ENCODE assay signal across 8 mouse cellular contexts in genomic region chr9:41580611-41581041, GRCm38 (mm10).
A peak's percentile ranks its signal among the peaks of the same experiment; 100 is the strongest.
DNase-seq lines count a peak whose midpoint lies in the region; ATAC-seq and TF ChIP-seq lines count a peak whose summit lies in the region.

No protein-coding gene starts in this region.

- 4% methylated on average over 13 of the region's 13 CpGs for WGBS in cerebellum, adult 2 months

- H3K4me3 ChIP-seq in cerebellum, adult 2 months (replicated peaks; ENCODE audit: insufficient read depth, low read depth, low read length) = peak overlapping the region; percentile 3

- peak; percentile 58 for DNase-seq in MN1 (ENCODE audit: low spot score)
- peak; percentile 45 to 54 for DNase-seq in cerebellum, adult 2 months
- DNase-seq in heart, postnatal 4 days = peak; percentile 64
- peak; percentile 60 to 82 for DNase-seq in left cerebral cortex, adult 8-10 months (ENCODE audit: low spot score in 2 of 2)
- DNase-seq in lung, postnatal 4 days = peak; percentile 24 to 49
- DNase-seq in skeletal muscle tissue, adult 2 months (ENCODE audit: low read depth, low spot score) = peak; percentile 37

- H3K4me1 ChIP-seq in cerebellum, adult 2 months (ENCODE audit: control insufficient read depth, insufficient read depth, low read length) = no peaks in the 10 kb centered on the region

- no peak overlapping the region; the same call in 1 of the 2 replicates for H3K27ac ChIP-seq in cerebellum, adult 2 months (ENCODE audit: insufficient read depth, low read length)

- TF ChIP-seq CTCF in cerebellum, adult 2 months (IDR thresholded peaks at IDR 0.05; ENCODE audit: borderline replicate concordance, insufficient read depth, low read depth, low read length) = no peak

- peak; percentile 44 for ATAC-seq in frontal cortex, adult (ENCODE audit: low TSS enrichment)
- no peak for ATAC-seq in megakaryocyte progenitor cell, adult 5-6 weeks (replicated peaks; ENCODE audit: poor library complexity)

- H3K27me3 ChIP-seq in cerebellum, adult 2 months (ENCODE audit: control insufficient read depth, insufficient read depth, low read length) = peaks cover 3% of the 10 kb centered on the region; the same call in 1 of the 2 replicates

- TF ChIP-seq POLR2A in cerebellum, adult 2 months (IDR thresholded peaks at IDR 0.05; ENCODE audit: borderline replicate concordance, insufficient read depth, low read length) = no peak
